Mouse (Mus musculus) heart, adult 2 months (tissue): ENCODE data around the gene Socs2. TPM values are rescaled to one million over a fixed set of nuclear protein-coding genes. Genes with fewer than 3 reads are reported as not detected.

Experiments used
- DNase-seq, 2 experiments: peaks; one replicate each; pipeline ENCODE4 v3.0.0; 2021
- H3K27ac ChIP-seq: fragments of 200-600 bp; 2 replicates; pipeline ENCODE4 v1.8.1; 2022
- H3K27me3 ChIP-seq: fragments of 200-500 bp; 2 replicates; pipeline ENCODE4 v1.6.1; 2012; ENCODE audit warnings: mild to moderate bottlenecking, low read length, inconsistent platforms, mixed read lengths; ENCODE audit not compliant: control insufficient read depth, insufficient read depth
- H3K36me3 ChIP-seq: fragments of 200-500 bp; 2 replicates; pipeline ENCODE4 v1.6.1; 2012; ENCODE audit warnings: low read length, inconsistent platforms; ENCODE audit not compliant: control insufficient read depth, insufficient read depth
- H3K4me1 ChIP-seq: fragments of 200-500 bp; 2 replicates; pipeline ENCODE4 v1.6.1; 2011; ENCODE audit warnings: low read length; ENCODE audit not compliant: control insufficient read depth, insufficient read depth
- H3K4me3 ChIP-seq: fragments of 200-600 bp; 2 replicates; pipeline ENCODE4 v1.8.1; 2022
- H3K79me2 ChIP-seq: fragments of 200-500 bp; replicated peaks from 2 replicates; pipeline ENCODE4 v1.6.1; 2012; ENCODE audit warnings: mild to moderate bottlenecking, inconsistent platforms, low read length, moderate library complexity, mixed read lengths; ENCODE audit not compliant: control insufficient read depth, insufficient read depth
- H3K9ac ChIP-seq: fragments of 200-500 bp; 2 replicates; pipeline ENCODE4 v1.6.1; 2012; ENCODE audit warnings: low read depth, mild to moderate bottlenecking, control low read depth, inconsistent platforms, low read length, mixed read lengths
- CTCF ChIP-seq: fragments of 200-600 bp; IDR thresholded peaks from 2 replicates; pipeline ENCODE4 v1.8.1; 2022; ENCODE audit warnings: antibody characterized with exemption, mild to moderate bottlenecking, moderate library complexity
- EP300 ChIP-seq: fragments of 200-500 bp; IDR thresholded peaks from 2 replicates; pipeline ENCODE4 v1.6.1; 2011; ENCODE audit warnings: low read depth, low read length, control low read depth; ENCODE audit not compliant: insufficient read depth
- POLR2A ChIP-seq: fragments of 200-500 bp; IDR thresholded peaks from 2 replicates; pipeline ENCODE4 v1.6.1; 2011; ENCODE audit warnings: mild to moderate bottlenecking, low read depth, low read length, control low read depth; ENCODE audit not compliant: insufficient read depth
- WGBS: fragments of 180-500 bp; shearing (Covaris S2); methylation state at CpG from one replicate; pipeline ENCODE4 v1.1.7; 2018; 5-methylcytosine and 5-hydroxymethylcytosine counted together
- intact Hi-C: fragments of 180-260 bp; cut with DNase I; formaldehyde crosslinking; loops from one replicate; pipeline ENCODE4 v1.15.1; 2025
- polyA plus RNA-seq: library from polyadenylated mRNA; depleted of rRNA; stranded (reverse); fragments of >200 nt; gene quantifications from 2 replicates; pipeline ENCODE4 v1.2.3, GENCODE M21; 2012
- total RNA-seq, 2 experiments: library from RNA; stranded (reverse); gene quantifications; 2 replicates each; pipeline ENCODE4 v1.2.3; 2021

Gene Socs2
- total and polyA plus RNA-seq, 3 experiments = 30.5 to 62.4 (median 49.9) TPM

GRCm38 (mm10) chr10:95429111-95429510, 12.1 kb upstream of the Socs2 start:
- TF ChIP-seq POLR2A = no peak
- no peak for TF ChIP-seq EP300
- no peak for TF ChIP-seq CTCF
- WGBS = 98% methylated on average over 1 of the region's 1 CpGs
- no peak overlapping the region for H3K9ac ChIP-seq

GRCm38 (mm10) chr10:95426207-95427115, 9.5 kb upstream of the Socs2 start:
- Histone ChIP-seq H3K27me3 (no peaks in the 10 kb centered on the region), H3K79me2 (no peaks in the 10 kb centered on the region), H3K4me1 (no peaks in the 10 kb centered on the region), H3K27ac (no peak overlapping the region), H3K4me3 (no peak overlapping the region), H3K9ac (no peak overlapping the region), H3K36me3 (no peaks in the 10 kb centered on the region)
- DNase-seq = no peak
- TF ChIP-seq CTCF = no peak
- TF ChIP-seq POLR2A = no peak
- no peak for TF ChIP-seq EP300
- 81% methylated on average over 9 of the region's 9 CpGs for WGBS
- intact Hi-C loops = no loop called here

More at GRCm38 (mm10) chr10:95429111-95429510, 12.1 kb upstream of the Socs2 start:
- Histone ChIP-seq H3K79me2 (no peaks in the 10 kb centered on the region), H3K27me3 (no peaks in the 10 kb centered on the region), H3K36me3 (no peaks in the 10 kb centered on the region), H3K4me3 (no peak overlapping the region), H3K27ac (no peak overlapping the region), H3K4me1 (no peaks in the 10 kb centered on the region)
- intact Hi-C loops = no loop called here
- no peak for DNase-seq

- WGBS = 91% methylated on average over 5 of the region's 5 CpGs
- intact Hi-C loops = no loop called here
- H3K27ac ChIP-seq = no peak overlapping the region
These were observed 5.7 kb upstream of the Socs2 start for GRCm38 (mm10) chr10:95422681-95423080.

GRCm38 (mm10) chr10:95420284-95420683, 3.3 kb upstream of the Socs2 start:
- H3K79me2 ChIP-seq = no peaks in the 10 kb centered on the region
- intact Hi-C loops = no loop called here
- no peaks in the 10 kb centered on the region for H3K36me3 ChIP-seq
- TF ChIP-seq POLR2A (no peak), CTCF (no peak), EP300 (no peak)
- H3K4me3 ChIP-seq = no peak overlapping the region
- no peak overlapping the region for H3K27ac ChIP-seq
- H3K9ac ChIP-seq = no peak overlapping the region
- no peaks in the 10 kb centered on the region for H3K4me1 ChIP-seq
- DNase-seq = no peak
- H3K27me3 ChIP-seq = no peaks in the 10 kb centered on the region
- WGBS = 78% methylated on average over 10 of the region's 10 CpGs

More at GRCm38 (mm10) chr10:95422681-95423080, 5.7 kb upstream of the Socs2 start:
- Histone ChIP-seq H3K4me1 (no peaks in the 10 kb centered on the region), H3K79me2 (no peaks in the 10 kb centered on the region), H3K36me3 (no peaks in the 10 kb centered on the region), H3K4me3 (no peak overlapping the region), H3K9ac (no peak overlapping the region), H3K27me3 (no peaks in the 10 kb centered on the region)
- TF ChIP-seq EP300 (no peak), POLR2A (no peak), CTCF (no peak)
- DNase-seq = no peak

GRCm38 (mm10) chr10:95419726-95420125, 2.7 kb upstream of the Socs2 start:
- H3K36me3 ChIP-seq = no peaks in the 10 kb centered on the region
- H3K9ac ChIP-seq = no peak overlapping the region
- H3K4me3 ChIP-seq = no peak overlapping the region
- no peaks in the 10 kb centered on the region for H3K27me3 ChIP-seq
- TF ChIP-seq EP300 (no peak), POLR2A (no peak), CTCF (no peak)
- intact Hi-C loops = loop anchor here (2.0 to 5.0 kb wide), 3 partner anchors 82 to 331 kb away; no protein-coding TSS in a partner anchor
- H3K4me1 ChIP-seq = no peaks in the 10 kb centered on the region
- H3K79me2 ChIP-seq = no peaks in the 10 kb centered on the region
- no peak overlapping the region for H3K27ac ChIP-seq
- no peak for DNase-seq
- WGBS = 98% methylated on average over 3 of the region's 3 CpGs

GRCm38 (mm10) chr10:95418631-95419030, 1.7 kb upstream of the Socs2 start:
- WGBS = 58% methylated on average over 6 of the region's 6 CpGs
- no peaks in the 10 kb centered on the region for H3K4me1 ChIP-seq
- no peak for DNase-seq
- H3K36me3 ChIP-seq = peaks cover under 1% of the 10 kb centered on the region; the same call in 1 of the 2 replicates
- no peak overlapping the region for H3K9ac ChIP-seq
- TF ChIP-seq CTCF = no peak
- TF ChIP-seq POLR2A = no peak
- TF ChIP-seq EP300 = no peak
- H3K27me3 ChIP-seq = no peaks in the 10 kb centered on the region
- intact Hi-C loops = loop anchor here (1.0 to 5.0 kb wide), 6 partner anchors 58 to 426 kb away; no protein-coding TSS in a partner anchor
- peaks cover 6% of the 10 kb centered on the region for H3K79me2 ChIP-seq
- no peak overlapping the region for H3K27ac ChIP-seq
- no peak overlapping the region for H3K4me3 ChIP-seq
